In the genomic region with DNA sequence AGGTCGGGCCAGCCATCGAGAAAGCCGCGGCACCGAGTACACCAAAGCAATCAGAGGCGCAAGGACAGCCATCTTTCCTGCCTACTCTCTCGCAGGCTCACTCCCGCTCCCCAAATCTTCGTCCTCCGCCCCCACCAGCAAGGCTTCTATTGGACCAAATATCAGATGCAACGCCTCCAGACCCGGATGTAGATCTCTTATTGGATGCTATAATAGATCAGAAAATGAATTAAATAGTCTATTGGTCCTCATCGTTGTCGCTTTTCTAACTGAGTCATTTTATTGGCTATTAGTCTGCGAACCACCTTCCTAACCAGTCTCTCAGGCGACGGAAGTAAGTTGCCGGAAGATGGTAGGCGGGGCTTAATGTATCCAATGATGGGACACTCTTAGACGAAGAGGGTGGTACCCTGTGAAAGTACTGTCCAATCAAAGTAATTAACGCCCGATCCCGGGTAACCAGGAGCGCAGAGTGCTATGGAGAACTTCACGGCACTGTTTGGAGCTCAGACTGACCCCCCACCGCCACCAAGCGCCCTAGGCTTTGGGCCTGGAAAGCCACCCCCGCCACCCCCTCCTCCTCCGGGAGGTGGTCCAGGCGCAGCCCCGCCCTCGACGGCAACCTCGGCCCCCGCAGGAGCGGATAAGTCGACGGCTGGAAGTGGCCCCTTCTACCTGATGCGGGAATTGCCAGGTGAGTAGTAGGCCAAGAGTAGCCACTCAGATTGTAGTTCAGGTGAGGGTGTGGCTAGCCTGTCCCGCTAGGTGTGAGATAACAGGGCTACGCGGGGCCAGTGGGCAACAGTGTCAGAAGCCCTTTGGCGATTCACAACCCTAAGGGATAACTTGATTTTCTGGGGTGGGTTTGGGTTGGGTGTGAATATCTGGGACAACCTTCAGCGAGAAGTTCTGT, we compare ENCODE assay signal across 8 mouse cellular contexts. TPM values are rescaled to one million over a fixed set of nuclear protein-coding genes. Genes with fewer than 3 reads are reported as not detected.
A peak's percentile ranks its signal among the peaks of the same experiment; 100 is the strongest.
DNase-seq lines count a peak whose midpoint lies in the region; ATAC-seq lines count a peak whose summit lies in the region.

TSS of gene Gm28635 (minus strand) at position 74 of the 913 bp plus-strand sequence.
TSS of gene Med19 (plus strand) at position 435 of the 913 bp plus-strand sequence.

- H3K36me3 ChIP-seq in intestine, embryonic 14.5 days (ENCODE audit: control insufficient read depth, insufficient read depth, low read length), result peaks cover 38% of the 10 kb centered on the region

- peak within 1 kb of the TSS; percentile 96 for H3K4me3 ChIP-seq in intestine, embryonic 14.5 days (ENCODE audit: low read depth, low read length)

- no peaks in the 10 kb centered on the region for H3K27me3 ChIP-seq in intestine, embryonic 14.5 days (replicated peaks; ENCODE audit: control insufficient read depth, insufficient read depth, low read length)

- H3K27ac ChIP-seq in intestine, embryonic 14.5 days (ENCODE audit: low read depth), result peak within 1 kb of the TSS; percentile 51

- H3K4me1 ChIP-seq in intestine, embryonic 14.5 days (replicated peaks; ENCODE audit: control insufficient read depth, insufficient read depth, low read length), result peaks cover 19% of the 10 kb centered on the region

- peak; percentile 72 to 74 for DNase-seq in adrenal gland, adult 18-20 months (ENCODE audit: low spot score in 2 of 2)
- DNase-seq in embryo, embryonic 11 days, result peak; percentile 99
- DNase-seq in gastrocnemius, postnatal 25 days, result peak; percentile 93
- DNase-seq in intestine, embryonic 14.5 days (ENCODE audit: low spot score), result peak; percentile 88
- DNase-seq in left cerebral cortex, postnatal 14 days (ENCODE audit: low spot score in 2 of 2), result peak; percentile 95 to 99
- DNase-seq in mesoderm, embryonic 11.5 days (ENCODE audit: low read depth, low spot score), result peak; percentile 98
- DNase-seq in right cerebral cortex, postnatal 36 days (ENCODE audit: low spot score in 2 of 2), result peak; percentile 93 to 98
- peak; percentile 96 for DNase-seq in yolk sac, embryonic 10.5 days (ENCODE audit: low spot score)

- ATAC-seq in intestine, embryonic 14.5 days (replicated peaks; ENCODE audit: low FRiP score, low TSS enrichment, low read depth), result peak; percentile 100

- H3K9ac ChIP-seq in intestine, embryonic 14.5 days (ENCODE audit: low read length), result peak within 1 kb of the TSS; percentile 75

- intact Hi-C loops in left cerebral cortex, postnatal 14 days (cut with DNase I), result loop anchor here (5.0 kb wide), 1 partner anchor 34 kb away; no protein-coding TSS in a partner anchor

- under 1% methylated on average over 44 of the region's 44 CpGs for WGBS in intestine, embryonic 14.5 days

- peak within 1 kb of the TSS; percentile 96 for H3K4me2 ChIP-seq in intestine, embryonic 14.5 days (ENCODE audit: low read length)

- no peaks in the 10 kb centered on the region for H3K9me3 ChIP-seq in intestine, embryonic 14.5 days (ENCODE audit: control insufficient read depth, low read length)

RNA-seq across cellular contexts. Expression of gene Gm28635, which starts in this region (rescaled TPM):
- not detected for total RNA-seq in adrenal gland, adult 18-20 months (2021)
- 1 to 10 TPM in 1 of 2 experiments, under 1 TPM in 1; 0.94 to 3.4 TPM for total RNA-seq in gastrocnemius, postnatal 25 days (2021)
- polyA plus RNA-seq in intestine, embryonic 14.5 days (2014; fragmentation: Nextera tagmentation; extraction: Ambion mirVana), result not detected in 2 replicates
- 1 to 10 TPM; 1.8 to 3.5 TPM for total RNA-seq in left cerebral cortex, postnatal 14 days (2021)

RNA-seq across cellular contexts. Expression of gene Med19, which starts in this region (rescaled TPM):
- total RNA-seq in adrenal gland, adult 18-20 months (2021), result 10 to 100 TPM; 22.7 to 25.9 TPM
- 1 to 10 TPM; 6.7 to 7.6 TPM for total RNA-seq in gastrocnemius, postnatal 25 days (2021)
- polyA plus RNA-seq in intestine, embryonic 14.5 days (2014; fragmentation: Nextera tagmentation; extraction: Ambion mirVana), result 39.5 and 40.6 TPM in 2 replicates
- total RNA-seq in left cerebral cortex, postnatal 14 days (2021), result 10 to 100 TPM; 30.3 to 32.3 TPM

Comparison
In these comparisons a context has a peak if more than half of its experiments do, and no peak if none do; other contexts are left out.
1. Peak in every context shown above with its lines: DNase-seq, ATAC-seq, H3K4me3 ChIP-seq and H3K27ac ChIP-seq.